Mouse (Mus musculus) heart, embryonic 10.5 days (tissue): ENCODE results near the gene Bik. TPM values are rescaled to one million over a fixed set of nuclear protein-coding genes. Genes with fewer than 3 reads are reported as not detected.

Experiments used
- DNase-seq: peaks from one replicate; pipeline ENCODE4 v3.0.0-alpha.2; 2017; ENCODE audit warnings: low spot score
- H3K27ac ChIP-seq: fragments of 300-500 bp; sonication (generic); 2 replicates; pipeline ENCODE4 v1.5.1; 2016; ENCODE audit warnings: mild to moderate bottlenecking
- H3K27me3 ChIP-seq: fragments of 300-500 bp; sonication (generic); 2 replicates; pipeline ENCODE4 v1.6.1; 2016; ENCODE audit warnings: mild to moderate bottlenecking; ENCODE audit not compliant: poor library complexity, insufficient read depth, severe bottlenecking
- H3K36me3 ChIP-seq: fragments of 300-500 bp; sonication (generic); 2 replicates; pipeline ENCODE4 v1.6.1; 2016; ENCODE audit warnings: mild to moderate bottlenecking, moderate library complexity
- H3K4me1 ChIP-seq: fragments of 300-500 bp; sonication (generic); 2 replicates; pipeline ENCODE4 v1.6.1; 2016; ENCODE audit warnings: mild to moderate bottlenecking
- H3K4me3 ChIP-seq: fragments of 300-500 bp; sonication (generic); 2 replicates; pipeline ENCODE4 v1.5.1; 2016; ENCODE audit warnings: mild to moderate bottlenecking, moderate library complexity
- H3K9me3 ChIP-seq: fragments of 300-500 bp; sonication (generic); 2 replicates; pipeline ENCODE4 v1.6.1; 2016; ENCODE audit warnings: mild to moderate bottlenecking, moderate library complexity
- WGBS: fragments of 180-500 bp; shearing (Covaris S2); methylation state at CpG from one replicate; pipeline ENCODE4 v1.1.7; 2016; 5-methylcytosine and 5-hydroxymethylcytosine counted together
- polyA plus RNA-seq: library from polyadenylated mRNA; unstranded; fragments of >200 nt; fragmentation: Nextera tagmentation; extraction: Ambion mirVana; gene quantifications from 2 replicates; pipeline ENCODE4 v1.2.1, GENCODE M21; 2016

Gene Bik
- polyA plus RNA-seq, 1 experiment from 2014 or later = 17.4 TPM

GRCm38 (mm10) chr15:83563857-83564651 lies 37.4 kb downstream of the Bik start:
- Histone ChIP-seq H3K27me3 (0 out of 2 replicates have a peak, but pooled peaks cover 3% of the 10 kb centered on the region), H3K9me3 (no peaks in the 10 kb centered on the region), H3K27ac (peak overlapping the region; percentile 87), H3K4me3 (peak overlapping the region; percentile 69), H3K36me3 (no peaks in the 10 kb centered on the region), H3K4me1 (peaks cover 23% of the 10 kb centered on the region; the same call in 1 of the 2 replicates)
- WGBS = 2% methylated on average over 27 of the region's 27 CpGs
- peak; percentile 87 for DNase-seq

GRCm38 (mm10) chr15:83565434-83565833 lies 38.8 kb downstream of the Bik start:
- DNase-seq = peak; percentile 84
- Histone ChIP-seq H3K36me3 (no peaks in the 10 kb centered on the region), H3K9me3 (no peaks in the 10 kb centered on the region), H3K4me3 (no peak overlapping the region), H3K27me3 (0 out of 2 replicates have a peak, but pooled peaks cover 3% of the 10 kb centered on the region), H3K27ac (peak overlapping the region; percentile 42; the same call in 1 of the 2 replicates), H3K4me1 (peaks cover 23% of the 10 kb centered on the region; the same call in 1 of the 2 replicates)
- 69% methylated on average over 3 of the region's 3 CpGs for WGBS

GRCm38 (mm10) chr15:83566006-83566405 lies 39.3 kb downstream of the Bik start:
- no peak for DNase-seq
- 0 out of 2 replicates have a peak, but pooled peaks cover 3% of the 10 kb centered on the region for H3K27me3 ChIP-seq
- no peaks in the 10 kb centered on the region for H3K9me3 ChIP-seq
- no peaks in the 10 kb centered on the region for H3K36me3 ChIP-seq
- peak overlapping the region; percentile 36; the same call in 1 of the 2 replicates for H3K27ac ChIP-seq
- H3K4me1 ChIP-seq = peaks cover 23% of the 10 kb centered on the region; the same call in 1 of the 2 replicates
- WGBS = 75% methylated on average over 5 of the region's 5 CpGs
- H3K4me3 ChIP-seq = no peak overlapping the region

GRCm38 (mm10) chr15:83567728-83568127 lies 41.1 kb downstream of the Bik start:
- H3K4me3 ChIP-seq = no peak overlapping the region
- no peaks in the 10 kb centered on the region for H3K9me3 ChIP-seq
- no peak overlapping the region for H3K27ac ChIP-seq
- WGBS = 84% methylated on average over 3 of the region's 3 CpGs
- peaks cover 9% of the 10 kb centered on the region; the same call in 1 of the 2 replicates for H3K36me3 ChIP-seq
- DNase-seq = no peak
- 0 out of 2 replicates have a peak, but pooled peaks cover 3% of the 10 kb centered on the region for H3K27me3 ChIP-seq
- peaks cover 23% of the 10 kb centered on the region; the same call in 1 of the 2 replicates for H3K4me1 ChIP-seq

- Histone ChIP-seq H3K27me3 (0 out of 2 replicates have a peak, but pooled peaks cover 3% of the 10 kb centered on the region), H3K9me3 (no peaks in the 10 kb centered on the region), H3K4me3 (no peak overlapping the region), H3K36me3 (peaks cover 10% of the 10 kb centered on the region; the same call in 1 of the 2 replicates), H3K27ac (no peak overlapping the region), H3K4me1 (peaks cover 14% of the 10 kb centered on the region; the same call in 1 of the 2 replicates)
- 91% methylated on average over 5 of the region's 5 CpGs for WGBS
- DNase-seq = no peak
Measured at GRCm38 (mm10) chr15:83568544-83568943, 41.9 kb downstream of the Bik start.

- H3K4me3 ChIP-seq = no peak overlapping the region
- H3K9me3 ChIP-seq = no peaks in the 10 kb centered on the region
- H3K27ac ChIP-seq = no peak overlapping the region
- DNase-seq = no peak
- peaks cover 22% of the 10 kb centered on the region for H3K36me3 ChIP-seq
- H3K27me3 ChIP-seq = 0 out of 2 replicates have a peak, but pooled peaks cover 3% of the 10 kb centered on the region
- H3K4me1 ChIP-seq = 0 out of 2 replicates have a peak, but pooled peaks cover 7% of the 10 kb centered on the region
- WGBS = 45% methylated on average over 11 of the region's 11 CpGs
Measured at GRCm38 (mm10) chr15:83569682-83570081, 43.0 kb downstream of the Bik start.

- H3K4me1 ChIP-seq = 0 out of 2 replicates have a peak, but pooled peaks cover 4% of the 10 kb centered on the region
- H3K4me3 ChIP-seq = no peak overlapping the region
- 0 out of 2 replicates have a peak, but pooled peaks cover under 1% of the 10 kb centered on the region for H3K27me3 ChIP-seq
- 67% methylated on average over 2 of the region's 2 CpGs for whole genome bisulfite sequencing
- H3K9me3 ChIP-seq = no peaks in the 10 kb centered on the region
- DNase-seq = no peak
- H3K36me3 ChIP-seq = peaks cover 31% of the 10 kb centered on the region
- H3K27ac ChIP-seq = no peak overlapping the region
Measured at GRCm38 (mm10) chr15:83570641-83571040, 44.0 kb downstream of the Bik start.

GRCm38 (mm10) chr15:83571636-83572035 lies 45.0 kb downstream of the Bik start:
- peaks cover 41% of the 10 kb centered on the region for H3K36me3 ChIP-seq
- no peaks in the 10 kb centered on the region for H3K27me3 ChIP-seq
- DNase-seq = no peak
- no peaks in the 10 kb centered on the region for H3K4me1 ChIP-seq
- H3K9me3 ChIP-seq = no peaks in the 10 kb centered on the region
- no peak overlapping the region for H3K27ac ChIP-seq
- 83% methylated on average over 5 of the region's 5 CpGs for WGBS
- H3K4me3 ChIP-seq = no peak overlapping the region

- no peak overlapping the region for H3K27ac ChIP-seq
- no peaks in the 10 kb centered on the region for H3K27me3 ChIP-seq
- no peak overlapping the region for H3K4me3 ChIP-seq
- 79% methylated on average over 4 of the region's 4 CpGs for WGBS
- DNase-seq = no peak
- no peaks in the 10 kb centered on the region for H3K4me1 ChIP-seq
- peaks cover 46% of the 10 kb centered on the region for H3K36me3 ChIP-seq
- H3K9me3 ChIP-seq = no peaks in the 10 kb centered on the region
Measured at GRCm38 (mm10) chr15:83572132-83572531, 45.5 kb downstream of the Bik start.

- no peak for DNase-seq
- no peak overlapping the region for H3K4me3 ChIP-seq
- no peaks in the 10 kb centered on the region for H3K27me3 ChIP-seq
- 95% methylated on average over 12 of the region's 12 CpGs for WGBS
- peaks cover 61% of the 10 kb centered on the region for H3K36me3 ChIP-seq
- no peak overlapping the region for H3K27ac ChIP-seq
- H3K9me3 ChIP-seq = no peaks in the 10 kb centered on the region
- no peaks in the 10 kb centered on the region for H3K4me1 ChIP-seq
Measured at GRCm38 (mm10) chr15:83573606-83574005, 46.9 kb downstream of the Bik start.

- Histone ChIP-seq H3K9me3 (no peaks in the 10 kb centered on the region), H3K36me3 (peaks cover 72% of the 10 kb centered on the region), H3K27ac (no peak overlapping the region), H3K4me1 (no peaks in the 10 kb centered on the region), H3K27me3 (no peaks in the 10 kb centered on the region), H3K4me3 (no peak overlapping the region)
- no peak for DNase-seq
- 85% methylated on average over 6 of the region's 6 CpGs for WGBS
Measured at GRCm38 (mm10) chr15:83574731-83575351, 48.2 kb downstream of the Bik start.

GRCm38 (mm10) chr15:83575543-83575942 lies 48.9 kb downstream of the Bik start:
- no peaks in the 10 kb centered on the region for H3K4me1 ChIP-seq
- DNase-seq = no peak
- no peaks in the 10 kb centered on the region for H3K9me3 ChIP-seq
- WGBS = 87% methylated on average over 8 of the region's 8 CpGs
- peaks cover 79% of the 10 kb centered on the region for H3K36me3 ChIP-seq
- H3K27ac ChIP-seq = no peak overlapping the region
- H3K27me3 ChIP-seq = no peaks in the 10 kb centered on the region
- no peak overlapping the region for H3K4me3 ChIP-seq

GRCm38 (mm10) chr15:83576651-83577050 lies 50.0 kb downstream of the Bik start:
- H3K27ac ChIP-seq = no peak overlapping the region
- no peak overlapping the region for H3K4me3 ChIP-seq
- no peaks in the 10 kb centered on the region for H3K27me3 ChIP-seq
- peaks cover 87% of the 10 kb centered on the region for H3K36me3 ChIP-seq
- WGBS = 87% methylated on average over 9 of the region's 9 CpGs
- no peaks in the 10 kb centered on the region for H3K9me3 ChIP-seq
- no peaks in the 10 kb centered on the region for H3K4me1 ChIP-seq
- no peak for DNase-seq
